Mouse (Mus musculus) brain, adult 2 months (tissue): ENCODE data around the gene Lifr.

Source experiments
- DNase-seq: peaks from one replicate; pipeline ENCODE4 v3.0.0; 2011; ENCODE audit warnings: low read depth, low spot score

The Lifr gene

DNA sequence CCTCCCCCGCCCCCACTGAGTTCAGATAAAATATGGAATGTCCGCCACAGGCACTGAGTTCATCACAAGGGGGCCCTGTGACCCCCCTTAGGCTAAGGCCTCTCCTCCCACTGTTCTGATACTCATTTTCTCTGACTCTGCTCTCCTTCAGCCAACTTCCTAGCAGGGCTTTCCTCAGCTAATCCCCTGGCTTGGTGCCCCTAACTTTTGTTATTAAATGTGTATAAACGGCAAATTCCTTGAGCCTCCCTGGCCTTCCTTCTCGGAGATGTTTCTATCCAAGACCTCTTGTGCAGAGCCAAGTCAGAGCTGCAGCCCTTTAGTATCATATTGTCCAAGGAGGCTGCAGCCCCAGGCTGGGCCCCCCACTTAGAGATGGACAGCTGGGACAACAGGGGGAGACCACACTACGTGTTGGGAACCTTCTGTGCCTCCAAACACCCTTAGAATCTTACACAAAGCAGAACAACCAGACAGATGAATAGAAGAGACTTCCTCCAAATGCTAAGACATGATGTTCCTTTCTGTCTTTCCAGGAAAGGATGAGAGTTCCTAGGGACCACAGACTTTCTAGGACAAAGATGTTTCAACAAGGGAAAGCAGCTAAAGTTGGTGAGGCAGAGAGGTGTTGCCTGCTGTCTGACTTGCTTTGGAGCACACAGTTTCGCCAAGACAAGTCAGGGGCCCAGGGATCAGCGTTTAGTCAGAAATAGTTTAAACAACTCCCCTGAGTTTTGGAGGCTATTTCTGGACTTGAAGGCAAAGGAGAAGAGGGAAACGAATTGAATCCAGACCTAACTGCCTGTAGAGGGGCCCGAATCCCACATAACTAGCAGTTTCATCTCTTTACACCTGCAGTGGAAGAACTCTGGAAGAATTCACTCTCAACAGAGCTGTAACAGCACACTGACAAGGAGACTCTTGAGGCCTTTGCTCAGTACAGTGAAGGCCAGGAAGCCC is 111.3 kb downstream of the Lifr start:
- DNase-seq: no peak

DNA sequence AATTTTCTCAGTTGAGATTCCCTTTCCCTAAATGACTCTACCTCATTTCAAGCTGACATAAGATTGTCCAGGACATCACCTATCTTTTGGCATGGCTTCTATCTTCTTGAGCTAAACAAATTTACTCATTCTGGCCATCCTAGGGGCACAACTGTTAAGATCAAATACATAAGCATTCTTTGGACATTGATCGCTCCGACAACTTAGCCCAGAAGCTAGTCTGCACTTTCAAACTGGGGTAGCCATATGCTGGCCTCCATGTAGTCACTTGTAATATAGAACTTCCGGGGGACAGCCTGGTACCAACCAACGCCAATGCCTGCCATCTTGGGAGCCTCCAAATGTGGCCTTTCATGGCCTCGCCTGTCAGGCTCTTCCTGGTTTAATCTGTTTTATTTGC is 112.6 kb downstream of the Lifr start:
- no peak for DNase-seq

DNA sequence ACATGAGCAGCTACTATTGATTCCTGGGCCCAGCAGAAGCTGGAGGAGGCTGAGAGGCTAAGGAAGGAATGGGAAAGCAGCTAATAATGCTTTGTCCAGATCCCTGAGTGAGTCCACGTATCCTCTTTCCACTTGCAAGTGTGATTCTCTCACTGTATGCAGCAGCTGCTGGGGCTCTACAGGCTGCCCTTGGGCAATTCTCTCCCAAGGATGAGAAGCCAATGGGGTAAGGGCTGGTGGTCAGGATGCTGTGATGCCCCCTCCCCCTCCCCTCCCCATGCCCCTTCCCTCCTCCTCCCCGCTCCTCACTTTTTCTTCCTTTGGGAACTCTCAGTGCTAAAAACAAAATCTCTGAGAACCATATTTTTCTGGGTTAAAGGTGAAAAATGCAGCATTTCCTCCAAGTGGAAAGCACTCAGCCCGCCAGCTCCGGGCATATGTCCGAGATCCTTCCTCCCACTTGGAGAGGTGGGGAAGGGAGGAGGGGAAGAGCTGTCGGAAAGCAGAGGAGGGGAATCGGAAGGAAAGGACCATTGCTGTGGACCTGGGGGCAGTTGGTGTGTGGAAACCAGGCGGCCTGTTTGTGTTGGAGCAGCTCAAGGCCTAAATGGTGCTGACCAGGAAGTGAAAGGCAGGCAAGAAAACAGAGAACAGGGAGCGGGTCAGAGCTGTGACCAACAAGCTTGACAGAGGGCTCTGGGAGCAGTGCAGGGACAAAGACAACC is 113.4 kb downstream of the Lifr start:
- no peak for DNase-seq

DNA sequence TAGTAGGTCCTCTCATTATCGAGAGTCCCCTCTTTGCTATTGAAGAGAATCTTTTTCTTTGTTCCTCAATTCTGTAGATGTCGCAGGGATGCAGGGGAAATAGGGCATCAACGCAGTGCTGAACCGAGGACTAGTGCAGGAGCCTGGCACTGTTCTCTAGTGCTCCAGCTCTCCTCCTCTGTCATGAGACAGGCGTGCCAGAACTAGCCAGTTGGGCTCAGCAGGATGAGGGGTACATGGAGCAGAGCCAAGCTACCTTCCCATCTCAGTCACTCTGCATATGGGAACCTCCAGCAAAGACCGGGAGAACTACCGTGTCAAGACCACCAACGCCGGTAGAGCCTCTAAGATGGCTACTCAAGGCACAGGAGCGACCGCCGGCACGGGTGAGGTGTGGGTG is 114.5 kb downstream of the Lifr start:
- DNase-seq: no peak

DNA sequence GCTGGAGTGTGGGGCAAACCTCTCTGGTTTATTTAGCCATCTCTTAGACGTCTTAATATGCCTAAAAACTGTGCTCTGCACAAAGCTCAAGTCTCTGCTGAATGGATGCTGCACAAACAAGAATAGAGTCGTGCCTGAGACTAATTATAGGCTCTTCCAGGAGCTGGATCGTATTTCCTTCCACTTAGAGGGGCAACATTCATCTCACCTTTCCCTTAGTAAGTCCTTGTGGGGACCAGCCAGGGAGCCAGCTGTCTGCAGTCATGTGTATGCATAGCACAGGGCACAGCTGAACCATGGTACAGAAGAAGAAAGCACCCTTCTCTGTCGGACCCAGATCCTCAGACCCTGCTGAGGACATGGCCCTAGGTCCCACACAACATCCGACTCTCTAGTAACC is 115.7 kb downstream of the Lifr start:
- DNase-seq: no peak

DNA sequence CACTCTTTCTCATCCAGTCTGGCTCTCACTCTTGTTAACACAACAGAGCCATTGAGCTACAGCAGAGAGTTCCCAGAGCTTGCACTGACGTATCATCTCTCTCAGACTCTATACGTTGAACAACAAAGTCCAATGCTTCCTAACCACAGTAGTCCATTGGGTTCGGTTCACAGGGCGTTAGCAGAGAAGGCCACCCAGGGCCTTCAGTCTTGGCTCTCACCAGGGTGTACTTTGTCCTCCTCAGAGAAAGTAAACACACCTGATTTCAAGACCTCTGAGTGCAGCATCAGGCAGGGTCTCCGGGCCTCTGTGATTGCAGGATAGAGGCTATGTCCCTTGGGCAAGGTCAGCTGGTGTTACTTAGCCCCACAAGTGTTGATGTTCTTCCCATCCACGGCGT is 116.9 kb downstream of the Lifr start:
- no peak for DNase-seq

DNA sequence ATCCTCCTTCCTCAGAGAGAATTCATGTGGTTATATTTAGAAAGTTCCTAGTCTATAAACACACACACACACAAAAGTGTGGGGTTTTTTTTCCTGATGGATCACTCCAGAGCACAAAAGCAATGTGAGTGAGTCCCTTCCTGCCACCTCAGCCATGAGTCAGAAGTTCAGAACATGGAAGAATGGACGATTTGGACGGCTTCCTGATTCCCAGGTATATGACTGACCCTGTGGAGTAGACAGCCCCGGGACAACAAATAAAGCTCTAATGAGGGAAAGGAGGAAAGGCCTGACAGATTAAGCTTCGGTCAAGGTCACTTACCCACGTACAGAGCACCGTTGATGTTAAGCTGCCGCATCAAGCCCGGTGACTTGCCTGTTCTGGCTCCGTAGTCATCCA is 117.8 kb downstream of the Lifr start:
- DNase-seq: no peak

DNA sequence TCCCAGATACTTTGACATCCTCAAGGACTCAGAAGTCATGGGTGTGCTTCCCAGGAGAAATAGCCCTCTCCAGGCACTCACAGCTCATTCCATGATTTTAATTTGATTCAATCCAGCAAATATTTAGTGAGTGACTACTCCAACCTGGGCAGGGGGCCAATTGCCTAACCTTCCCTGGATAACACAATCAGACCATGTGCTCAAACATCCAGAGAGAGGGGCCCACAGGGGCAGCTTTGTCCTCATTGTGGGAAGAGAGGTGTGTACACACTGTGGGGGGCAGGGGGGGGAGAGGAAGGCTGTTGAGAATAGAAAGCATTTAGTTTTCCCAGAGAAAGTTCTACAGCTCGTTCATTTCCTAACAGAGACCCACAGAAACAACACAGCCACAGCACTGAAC is 123.3 kb downstream of the Lifr start:
- DNase-seq: no peak

DNA sequence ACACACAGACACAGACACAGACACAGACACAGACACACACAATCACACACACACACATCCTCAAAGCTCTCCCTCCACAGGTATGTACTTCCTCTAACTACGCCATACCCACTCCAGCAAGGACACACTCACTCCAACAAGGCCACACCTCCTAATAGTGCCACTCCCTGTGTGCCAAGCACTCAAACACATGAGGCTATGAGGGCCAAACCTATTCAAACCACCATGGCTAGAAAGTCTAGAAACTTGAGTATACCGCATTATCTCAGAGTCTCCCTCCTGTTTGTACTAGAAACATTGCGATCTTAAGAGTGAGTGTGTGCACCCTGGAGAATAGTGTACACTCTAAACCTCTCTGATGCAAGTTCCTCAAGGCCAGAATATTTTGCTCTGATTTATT is 125.4 kb downstream of the Lifr start:
- no peak for DNase-seq

DNA sequence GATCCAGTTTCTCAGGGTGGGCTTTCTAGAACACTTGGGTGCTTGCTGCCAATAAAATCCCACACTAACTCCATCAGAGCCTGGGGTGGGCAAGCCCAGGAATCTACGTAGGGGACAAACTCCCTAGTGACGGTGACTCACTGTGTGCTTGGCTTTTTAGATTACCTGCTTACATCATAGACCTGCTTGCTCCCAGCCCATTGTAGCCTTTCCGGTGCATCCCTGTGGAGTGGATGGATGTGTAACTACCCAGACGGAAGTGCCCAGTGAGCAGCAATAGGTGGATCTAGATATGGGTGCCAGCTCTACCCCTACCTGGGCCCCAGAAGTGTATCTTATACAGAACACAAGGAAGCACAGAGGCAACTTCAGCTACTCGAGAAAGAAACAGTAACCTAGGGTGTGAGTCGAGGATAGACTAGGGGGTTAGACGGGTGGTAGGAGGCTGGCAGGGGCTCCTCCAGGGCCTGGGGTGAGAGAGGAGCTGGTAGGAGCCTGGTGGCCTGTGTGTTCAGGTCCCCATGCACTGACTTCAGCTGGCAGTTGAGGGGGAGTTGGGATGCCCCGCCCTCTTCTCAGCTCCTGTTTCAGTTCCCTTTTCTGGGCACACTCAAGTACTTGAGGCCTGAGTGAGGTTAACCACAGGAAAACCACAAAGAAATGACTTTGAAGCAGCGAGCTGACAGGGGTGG is 126.3 kb downstream of the Lifr start:
- no peak for DNase-seq

DNA sequence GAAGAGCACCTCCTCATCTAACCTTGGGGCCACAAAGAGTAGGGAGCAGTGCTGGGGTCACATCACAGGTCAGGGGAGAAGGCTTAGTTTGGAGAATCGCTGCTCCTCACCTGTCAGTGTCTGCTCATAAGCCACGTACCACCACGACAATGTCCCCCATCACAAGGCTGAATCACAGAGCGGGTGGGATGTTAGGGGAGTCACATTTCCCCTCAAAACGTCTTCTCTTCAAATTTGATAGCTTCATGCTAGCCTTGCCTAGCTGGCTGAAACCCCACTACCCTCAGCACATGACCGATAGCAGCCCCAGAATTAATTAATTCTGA is 126.8 kb downstream of the Lifr start:
- DNase-seq: no peak

DNA sequence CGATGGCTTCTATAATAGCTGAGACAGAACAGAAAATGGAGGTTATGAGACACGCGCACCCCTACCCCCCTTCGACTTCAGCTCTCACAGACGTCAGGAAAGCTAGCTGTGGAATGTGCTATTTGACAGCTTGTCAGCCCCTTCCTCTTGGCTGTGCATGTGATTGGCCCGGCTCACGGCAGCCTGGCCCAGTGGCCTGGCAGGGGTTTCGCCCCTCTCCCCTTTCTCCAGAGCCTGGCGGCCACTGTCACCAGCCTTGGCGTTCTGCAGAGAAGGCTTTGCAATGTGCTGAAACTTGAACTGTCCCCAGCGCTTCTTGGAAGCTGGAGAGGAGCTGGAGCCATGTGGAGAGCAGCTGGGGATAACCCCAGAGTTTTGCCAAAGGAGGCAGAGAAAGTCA is 132.4 kb downstream of the Lifr start:
- no peak for DNase-seq

DNA sequence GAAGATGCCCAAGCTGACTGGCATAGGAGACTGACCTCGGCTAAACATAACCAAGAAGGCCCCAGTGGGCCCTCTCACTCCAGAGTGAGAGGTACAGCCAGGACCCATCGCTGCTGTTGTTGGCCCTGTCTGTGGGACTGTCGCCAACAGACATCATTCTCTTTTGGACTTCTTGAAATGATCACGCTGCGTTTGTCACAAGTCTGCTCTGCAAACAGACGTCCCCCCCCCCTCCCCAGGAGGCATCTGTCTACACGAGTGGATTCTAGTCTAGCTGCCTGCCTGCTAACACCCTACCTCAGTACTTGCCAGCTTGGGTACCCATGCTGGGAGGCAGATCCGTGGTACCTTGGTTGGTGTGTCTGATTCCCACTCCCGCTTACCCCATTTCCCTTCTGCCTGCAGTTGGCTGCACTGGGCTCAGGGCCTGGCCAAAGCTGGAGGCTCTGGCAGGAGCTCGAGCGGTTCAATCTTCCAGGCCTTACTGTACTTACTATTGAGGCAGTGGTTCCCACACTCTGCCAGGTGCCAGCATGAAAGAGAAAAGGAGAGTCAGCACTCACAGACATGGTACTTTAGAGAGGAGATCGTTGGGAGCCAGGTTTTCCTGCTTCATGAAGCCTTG is 133.8 kb downstream of the Lifr start:
- DNase-seq: no peak

DNA sequence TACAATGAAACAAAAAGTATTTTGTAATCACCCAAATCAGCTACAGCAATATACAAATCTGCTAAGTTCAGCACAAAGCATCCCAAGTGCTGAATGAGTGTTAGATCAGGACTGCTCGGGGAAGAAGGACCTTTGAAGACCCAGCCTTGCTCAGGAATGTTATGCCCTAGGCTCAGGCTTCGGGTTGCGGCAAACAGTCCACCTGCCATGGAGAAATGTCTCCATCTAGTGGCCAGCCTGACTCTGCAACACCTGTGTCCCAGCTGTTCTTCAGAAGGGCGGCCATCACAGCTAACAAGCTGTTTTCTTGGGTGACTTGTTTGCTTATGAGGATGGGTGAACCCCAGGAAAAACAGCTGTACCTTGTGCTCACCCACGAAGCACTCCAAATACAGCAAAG is 135.8 kb downstream of the Lifr start:
- DNase-seq: peak; percentile 90

DNA sequence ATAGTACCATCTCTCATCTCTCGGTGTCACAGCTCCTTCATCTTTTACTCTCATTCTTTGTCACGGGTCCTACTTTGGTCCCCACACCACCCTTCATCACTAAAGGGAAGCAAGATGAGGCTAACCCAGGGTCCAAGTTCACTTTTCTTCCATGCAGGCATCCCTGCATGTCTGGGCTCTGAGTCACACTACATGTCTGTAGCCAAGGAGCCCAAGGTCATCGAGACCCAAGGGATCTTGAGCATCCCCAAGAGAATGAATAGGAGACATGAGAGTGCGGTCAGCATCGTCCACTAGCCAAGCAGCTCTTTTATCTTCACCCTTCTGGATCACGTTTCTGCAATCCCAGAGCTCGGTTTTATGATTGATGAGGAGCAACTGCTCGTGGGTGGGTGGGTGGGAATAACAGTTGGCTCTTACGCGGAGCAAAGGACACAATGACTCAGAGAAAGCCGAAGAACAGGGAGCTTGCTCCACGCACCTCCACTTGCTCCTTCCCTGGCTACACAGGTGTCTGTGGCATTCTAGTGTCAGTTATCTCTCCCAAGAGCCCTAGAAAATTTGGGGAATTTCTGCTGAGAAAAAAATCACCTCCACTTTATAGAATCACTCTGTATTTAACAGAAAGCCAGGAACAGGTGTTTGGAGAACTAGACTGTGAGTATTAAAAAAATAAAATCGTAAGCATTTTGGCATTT is 143.1 kb downstream of the Lifr start:
- no peak for DNase-seq

DNA sequence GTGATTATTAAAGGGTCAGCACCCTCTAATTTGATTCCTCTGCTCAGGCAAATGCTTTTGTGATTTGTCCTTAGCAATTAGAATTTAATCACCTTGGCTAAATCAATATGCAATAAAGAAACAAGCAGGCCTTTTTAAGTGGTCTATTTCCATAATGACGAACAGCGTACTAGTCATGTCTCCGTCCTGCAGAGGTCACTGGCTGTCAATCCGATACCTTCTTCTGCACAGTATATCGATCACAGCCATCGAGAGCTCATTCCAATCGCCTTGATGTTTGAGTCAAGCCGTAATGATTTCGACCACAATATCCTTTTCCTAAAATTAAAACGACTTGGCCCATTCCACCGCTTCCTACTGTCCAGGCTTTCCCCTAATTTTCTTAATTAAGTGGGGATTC is 149.5 kb downstream of the Lifr start:
- DNase-seq: no peak

DNA sequence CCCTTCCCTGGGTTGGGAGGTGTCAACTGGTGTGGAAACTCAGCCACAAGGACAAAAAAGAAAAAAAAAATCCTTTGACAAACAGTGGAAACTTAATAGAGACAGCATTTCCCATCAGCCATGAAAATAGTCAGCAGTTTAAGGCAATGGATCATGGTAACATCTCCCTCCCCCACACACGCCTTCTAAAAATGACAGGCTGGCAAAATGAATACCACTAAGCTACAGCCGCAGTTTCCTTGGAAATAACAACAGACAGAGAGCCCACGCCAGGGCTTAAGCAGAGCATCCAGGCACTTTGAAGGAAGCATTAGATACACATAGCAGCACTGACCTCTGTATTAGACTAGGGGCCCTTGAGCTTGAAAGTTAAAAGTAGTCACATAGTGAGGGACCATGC is 150.5 kb downstream of the Lifr start:
- peak; percentile 54 for DNase-seq

DNA sequence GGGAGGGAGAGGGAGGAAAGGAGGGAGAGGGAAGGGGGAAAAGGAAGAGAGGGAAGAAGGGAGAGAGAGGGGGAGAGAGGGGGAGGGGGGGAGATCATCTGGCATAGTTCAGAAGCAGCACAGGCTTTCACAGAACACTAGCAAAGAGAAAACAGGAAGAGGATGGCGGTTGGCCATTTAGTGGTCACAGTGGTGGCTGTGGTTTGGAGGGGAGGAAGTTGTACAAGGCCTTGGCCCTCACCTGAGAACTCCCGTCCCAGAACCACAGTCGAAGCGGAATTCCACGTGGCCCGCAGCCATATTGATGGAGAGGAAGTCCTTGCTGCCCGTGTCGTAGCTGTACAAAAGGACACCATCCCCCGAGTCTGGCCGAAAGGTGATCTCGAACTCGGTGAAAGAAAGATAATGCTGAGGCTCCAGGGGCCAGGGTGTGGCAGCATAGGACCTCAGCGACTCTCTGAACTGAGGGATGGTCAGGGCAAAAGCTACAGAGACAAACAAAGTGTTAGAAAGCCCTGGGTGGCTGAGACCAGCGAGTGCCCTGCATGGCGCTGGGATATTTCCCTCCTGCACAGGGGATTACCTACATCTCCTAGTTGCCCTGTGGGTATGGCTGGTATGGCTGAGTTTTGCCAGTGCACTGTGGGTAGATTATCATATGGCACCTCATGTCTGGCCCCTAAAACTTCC is 151.9 kb downstream of the Lifr start:
- DNase-seq: no peak
